Mouse (Mus musculus): Measurements from ENCODE around the gene Anapc16. TPM values are rescaled to one million over a fixed set of nuclear protein-coding genes. Genes with fewer than 3 reads are reported as not detected.

Anapc16 gene
- polyA plus RNA-seq, 1 experiment from 2014 or later = 118 TPM

DNA sequence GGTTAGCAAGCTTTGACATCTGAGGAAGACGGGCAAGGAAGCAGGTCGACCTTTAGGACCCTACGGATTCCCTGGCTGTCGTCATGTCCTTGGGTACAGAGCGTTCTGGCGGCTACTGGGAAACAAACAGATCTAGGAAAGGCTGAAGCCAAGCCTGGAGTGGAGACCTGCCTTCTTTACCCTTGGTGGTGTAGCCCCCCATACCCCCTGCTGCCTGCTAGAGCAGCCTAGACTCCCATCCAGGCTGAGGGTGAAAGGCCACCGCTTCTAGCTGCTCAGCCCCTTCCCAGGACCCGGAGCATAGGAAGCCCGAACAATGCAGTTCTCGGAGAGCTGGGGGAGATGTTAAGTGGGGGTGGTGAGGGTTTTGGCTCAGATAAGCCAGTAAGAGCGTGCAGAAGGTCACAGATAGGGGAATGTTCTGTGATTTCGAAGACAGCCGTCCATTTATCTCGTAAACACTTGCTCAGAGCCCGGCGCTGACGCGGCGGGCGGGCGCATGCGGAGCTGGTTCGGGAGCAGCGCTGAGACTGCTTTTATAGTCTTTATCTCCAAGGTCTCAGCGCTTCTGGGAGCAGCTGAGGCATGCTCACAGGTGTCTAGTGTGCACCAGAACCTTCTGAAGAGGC is 33.0 kb downstream of the Anapc16 start:
- Histone ChIP-seq H3K9ac (peak overlapping the region; percentile 92), H3K36me3 (no peaks in the 10 kb centered on the region), H3K4me1 (replicated peaks) (peaks cover 46% of the 10 kb centered on the region), H3K27me3 (no peaks in the 10 kb centered on the region), H3K4me2 (peak overlapping the region; percentile 74), H3K27ac (replicated peaks) (peak overlapping the region; percentile 96), H3K9me3 (no peaks in the 10 kb centered on the region), H3K4me3 (peak overlapping the region; percentile 57)
- WGBS = under 1% methylated on average over 25 of the region's 25 CpGs
- peak; percentile 66 for ATAC-seq (ENCODE audit: low read depth)

DNA sequence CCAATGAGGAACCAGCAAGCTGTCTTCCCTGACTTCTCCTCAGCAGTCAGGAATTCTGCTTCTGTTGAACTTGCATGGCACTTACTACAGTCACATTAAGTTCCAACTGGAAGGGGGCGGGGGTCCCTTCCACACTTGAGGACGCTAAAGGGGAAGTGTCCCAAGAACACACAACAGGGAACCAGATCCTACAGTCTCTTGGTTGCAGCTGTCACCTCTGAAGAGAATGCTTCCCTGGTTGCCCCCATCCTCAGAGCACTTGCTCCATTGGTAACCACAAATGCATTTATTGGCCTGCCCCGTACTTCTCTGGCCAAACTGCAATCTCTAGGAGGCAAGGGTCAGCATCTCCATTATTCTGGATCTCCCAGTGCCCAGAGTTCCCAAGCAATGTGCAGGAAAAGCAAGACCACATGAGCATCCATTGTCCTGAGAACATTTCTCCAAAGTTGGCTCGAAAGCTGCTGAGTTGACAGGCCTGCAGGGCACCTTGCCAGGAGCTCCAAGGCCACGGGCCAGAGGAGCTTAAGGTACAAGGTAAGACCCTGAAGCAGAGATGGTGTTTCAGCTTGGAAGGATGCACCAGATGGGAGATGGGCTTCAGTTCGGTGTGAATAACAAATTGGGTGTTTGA is 35.5 kb downstream of the Anapc16 start:
- Histone ChIP-seq H3K27me3 (no peaks in the 10 kb centered on the region), H3K4me1 (replicated peaks) (peaks cover 41% of the 10 kb centered on the region), H3K9ac (no peak overlapping the region), H3K4me2 (no peak overlapping the region), H3K27ac (replicated peaks) (no peak overlapping the region), H3K4me3 (no peak overlapping the region), H3K36me3 (no peaks in the 10 kb centered on the region), H3K9me3 (no peaks in the 10 kb centered on the region)
- ATAC-seq (ENCODE audit: low read depth) = no peak
- WGBS = 82% methylated on average over 6 of the region's 6 CpGs

DNA sequence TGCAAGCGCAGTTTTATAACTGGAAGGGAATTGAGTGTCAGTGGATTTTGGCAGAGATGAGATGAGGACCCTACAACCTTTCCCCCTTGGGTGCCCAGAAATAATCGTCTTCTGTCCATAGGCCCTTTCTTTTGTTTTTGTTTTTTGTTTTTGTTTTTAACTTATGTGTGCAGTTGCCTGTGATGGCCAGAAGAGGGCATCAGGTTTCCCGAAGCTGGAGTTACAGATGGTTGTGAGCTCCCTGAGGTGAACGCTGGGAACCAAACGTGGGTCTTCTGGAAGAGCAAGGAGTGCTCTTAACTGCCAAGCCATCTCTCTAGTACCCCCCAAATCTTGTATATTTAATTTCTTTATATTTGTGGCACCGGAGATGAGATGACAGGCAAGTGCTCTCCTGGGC is 36.2 kb downstream of the Anapc16 start:
- Histone ChIP-seq H3K36me3 (no peaks in the 10 kb centered on the region), H3K27me3 (no peaks in the 10 kb centered on the region), H3K4me1 (replicated peaks) (peaks cover 41% of the 10 kb centered on the region), H3K4me3 (no peak overlapping the region), H3K4me2 (no peak overlapping the region), H3K9ac (no peak overlapping the region), H3K9me3 (no peaks in the 10 kb centered on the region), H3K27ac (replicated peaks) (0 out of 2 replicates have a peak overlapping the region, but pooled peaks have one; percentile 75)
- WGBS = 90% methylated on average over 6 of the region's 6 CpGs
- no peak for ATAC-seq (ENCODE audit: low read depth)

DNA sequence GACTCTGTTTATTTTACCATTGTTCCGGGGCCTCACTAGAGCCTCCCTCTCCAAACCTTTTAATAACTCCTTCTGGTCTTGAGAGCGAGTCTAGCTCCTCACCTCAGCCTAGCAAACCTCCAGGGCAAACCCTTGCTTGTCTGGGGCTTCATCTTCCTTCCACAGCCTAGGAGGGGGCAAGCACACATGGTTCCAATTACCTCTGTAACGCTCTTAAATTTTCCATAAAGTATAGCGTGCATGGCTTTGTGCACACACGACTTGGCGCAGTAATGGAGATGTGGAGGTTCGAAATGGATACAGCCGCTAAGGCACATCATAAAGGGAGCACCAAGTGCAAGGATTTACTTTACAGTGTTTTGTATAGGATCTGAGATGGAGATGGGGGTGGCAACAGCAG is 37.1 kb downstream of the Anapc16 start:
- H3K4me3 ChIP-seq = no peak overlapping the region
- no peak for ATAC-seq (ENCODE audit: low read depth)
- WGBS = 55% methylated on average over 8 of the region's 8 CpGs
- peak overlapping the region; percentile 75; the same call in 1 of the 2 replicates for H3K27ac ChIP-seq (replicated peaks)
- no peaks in the 10 kb centered on the region for H3K36me3 ChIP-seq
- H3K9ac ChIP-seq = no peak overlapping the region
- H3K4me2 ChIP-seq = no peak overlapping the region
- no peaks in the 10 kb centered on the region for H3K27me3 ChIP-seq
- H3K4me1 ChIP-seq (replicated peaks) = peaks cover 37% of the 10 kb centered on the region
- no peaks in the 10 kb centered on the region for H3K9me3 ChIP-seq

DNA sequence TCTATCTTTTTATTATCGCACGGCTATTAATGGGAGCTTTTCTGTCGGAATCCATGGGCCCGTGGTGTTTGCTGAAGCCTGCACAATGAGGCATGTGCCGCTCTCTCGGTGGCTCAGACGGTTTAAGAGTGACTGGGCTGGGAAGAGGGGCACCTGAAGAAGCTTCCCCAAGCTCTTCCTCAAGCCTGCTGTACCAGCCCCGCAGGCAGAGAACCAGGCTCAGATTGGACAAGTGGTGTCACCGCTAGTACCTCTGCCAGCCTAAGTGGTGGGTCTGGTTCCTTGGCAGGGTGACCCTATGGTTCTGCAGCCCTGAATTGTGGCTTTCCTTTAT is 37.6 kb downstream of the Anapc16 start:
- peak overlapping the region; percentile 50; the same call in 1 of the 2 replicates for H3K4me2 ChIP-seq
- H3K9ac ChIP-seq = peak overlapping the region; percentile 58
- no peaks in the 10 kb centered on the region for H3K27me3 ChIP-seq
- ATAC-seq (ENCODE audit: low read depth) = peak; percentile 13; the same call in 1 of the 2 replicates
- peak overlapping the region; percentile 75 for H3K27ac ChIP-seq (replicated peaks)
- H3K4me3 ChIP-seq = no peak overlapping the region
- H3K4me1 ChIP-seq (replicated peaks) = peaks cover 32% of the 10 kb centered on the region
- 26% methylated on average over 9 of the region's 9 CpGs for WGBS
- no peaks in the 10 kb centered on the region for H3K9me3 ChIP-seq
- no peaks in the 10 kb centered on the region for H3K36me3 ChIP-seq

DNA sequence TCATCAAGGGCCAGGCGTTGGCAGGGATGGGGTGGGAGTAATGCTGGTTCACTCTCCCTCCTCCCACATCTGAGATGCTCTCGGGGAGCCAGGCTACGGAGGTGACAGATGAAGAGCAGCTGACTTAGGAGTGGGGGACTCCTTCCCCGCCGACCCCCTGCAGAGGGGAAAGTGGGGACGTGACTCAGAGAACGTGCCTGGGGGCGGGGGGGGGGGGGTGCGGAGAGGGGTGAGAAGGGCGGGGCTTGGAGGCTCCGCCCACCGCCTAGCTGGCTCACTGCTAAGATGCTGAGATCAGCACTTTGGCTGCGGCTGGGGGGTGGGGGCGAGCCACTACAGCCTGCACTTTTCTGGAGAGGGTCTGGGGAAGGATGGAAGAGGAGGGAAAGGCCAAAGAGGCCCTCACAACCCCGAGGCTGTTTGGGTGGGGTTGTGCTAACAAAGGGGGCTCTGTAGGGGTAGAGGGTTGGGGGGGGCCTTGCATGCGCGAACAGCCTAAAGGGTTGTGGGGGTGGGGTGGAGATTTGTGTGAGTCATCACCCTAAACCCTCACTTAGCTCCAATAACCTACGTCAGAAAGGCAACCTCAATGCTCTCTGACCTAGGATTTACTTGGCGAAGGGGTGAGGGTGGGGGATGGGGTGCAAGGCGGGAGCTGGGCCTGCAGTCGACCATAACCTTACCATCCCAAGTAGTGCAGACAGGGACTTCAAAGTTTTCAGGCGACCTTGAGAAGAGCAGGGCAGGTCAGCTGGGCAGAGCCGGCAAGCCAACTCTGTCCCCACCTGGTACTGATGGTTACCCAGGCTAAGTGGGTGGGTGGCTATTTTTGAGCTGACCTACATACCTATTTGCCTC is 38.2 kb downstream of the Anapc16 start:
- Histone ChIP-seq H3K9ac (peak overlapping the region; percentile 58), H3K4me3 (peak overlapping the region; percentile 10), H3K4me1 (replicated peaks) (peaks cover 27% of the 10 kb centered on the region), H3K4me2 (peak overlapping the region; percentile 50), H3K27ac (replicated peaks) (peak overlapping the region; percentile 75), H3K9me3 (no peaks in the 10 kb centered on the region), H3K36me3 (no peaks in the 10 kb centered on the region), H3K27me3 (no peaks in the 10 kb centered on the region)
- peak; percentile 69 for ATAC-seq (ENCODE audit: low read depth)
- 4% methylated on average over 21 of the region's 23 CpGs for WGBS

DNA sequence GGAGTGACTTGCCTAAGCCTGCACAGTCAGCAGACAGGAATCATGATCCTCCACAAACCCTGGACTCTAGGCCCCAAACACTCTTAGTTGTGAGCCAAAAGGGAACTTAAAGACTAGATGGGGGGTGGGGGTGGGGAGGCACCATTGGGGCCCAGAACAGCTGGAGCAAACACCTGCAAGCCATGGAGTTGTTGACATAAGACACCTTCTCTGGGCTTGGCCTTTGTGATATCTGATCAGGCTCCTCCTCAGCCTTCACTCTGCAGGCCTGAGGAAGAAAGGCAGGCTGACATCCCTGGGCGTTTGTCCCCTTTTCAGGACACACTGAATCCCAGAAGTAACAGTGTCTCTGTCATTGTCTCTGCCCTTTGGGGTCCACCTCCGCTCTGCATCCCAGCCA is 39.3 kb downstream of the Anapc16 start:
- Histone ChIP-seq H3K9ac (no peak overlapping the region), H3K27ac (replicated peaks) (peak overlapping the region; percentile 75), H3K9me3 (no peaks in the 10 kb centered on the region), H3K4me1 (replicated peaks) (peaks cover 30% of the 10 kb centered on the region), H3K36me3 (no peaks in the 10 kb centered on the region), H3K4me3 (no peak overlapping the region), H3K27me3 (no peaks in the 10 kb centered on the region), H3K4me2 (no peak overlapping the region)
- ATAC-seq (ENCODE audit: low read depth) = no peak
- 62% methylated on average over 2 of the region's 2 CpGs for WGBS

DNA sequence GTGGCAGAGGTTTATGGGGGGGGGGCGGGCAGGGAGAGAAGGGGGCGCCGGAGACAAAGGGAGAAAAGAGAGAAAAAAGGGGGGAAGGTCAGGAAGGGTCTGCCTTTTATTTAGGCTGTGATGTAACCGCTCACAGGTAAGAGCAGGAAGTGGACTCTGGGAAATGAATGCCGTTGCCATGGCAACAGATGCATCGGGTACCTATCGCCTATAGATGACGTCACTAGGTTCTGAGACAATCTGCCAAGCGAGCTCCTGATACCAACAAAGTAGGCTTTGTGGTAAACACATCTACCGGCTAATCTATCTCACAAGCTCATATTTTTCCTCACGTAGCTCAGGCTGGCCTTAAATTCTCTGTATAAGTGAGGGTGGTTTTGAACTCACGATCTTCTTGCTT is 43.4 kb downstream of the Anapc16 start:
- Histone ChIP-seq H3K27ac (replicated peaks) (no peak overlapping the region; the same call in 1 of the 2 replicates), H3K27me3 (no peaks in the 10 kb centered on the region), H3K9ac (no peak overlapping the region), H3K36me3 (no peaks in the 10 kb centered on the region), H3K4me3 (no peak overlapping the region), H3K4me1 (replicated peaks) (peaks cover 36% of the 10 kb centered on the region), H3K4me2 (no peak overlapping the region), H3K9me3 (no peaks in the 10 kb centered on the region)
- WGBS = 77% methylated on average over 11 of the region's 12 CpGs
- ATAC-seq (ENCODE audit: low read depth) = no peak

DNA sequence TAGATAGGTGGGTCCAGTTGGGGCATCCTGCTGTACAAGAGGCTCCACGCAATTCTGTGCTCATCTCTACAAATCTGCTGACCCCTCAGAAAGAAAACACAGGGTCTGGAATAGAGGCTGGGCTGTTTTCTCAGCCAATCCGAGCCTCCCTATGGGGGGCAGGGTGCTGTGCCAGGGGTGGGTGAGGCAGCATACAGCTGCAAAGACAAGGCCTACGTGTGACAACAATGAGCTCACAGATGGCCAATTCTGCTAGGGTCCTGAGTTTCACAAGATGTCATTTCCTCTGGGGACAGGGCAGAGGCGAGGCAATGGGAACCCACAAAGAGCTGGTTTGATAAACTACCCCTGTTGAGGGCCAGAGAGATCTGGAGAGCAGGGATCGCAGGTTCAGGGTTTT is 44.5 kb downstream of the Anapc16 start:
- 23% methylated on average over 5 of the region's 5 CpGs for WGBS
- Histone ChIP-seq H3K9me3 (no peaks in the 10 kb centered on the region), H3K4me3 (peak overlapping the region; percentile 0; the same call in 1 of the 2 replicates), H3K9ac (peak overlapping the region; percentile 65), H3K36me3 (no peaks in the 10 kb centered on the region), H3K27me3 (no peaks in the 10 kb centered on the region), H3K4me2 (peak overlapping the region; percentile 53), H3K27ac (replicated peaks) (peak overlapping the region; percentile 87), H3K4me1 (replicated peaks) (peaks cover 32% of the 10 kb centered on the region)
- ATAC-seq (ENCODE audit: low read depth) = peak; percentile 54

DNA sequence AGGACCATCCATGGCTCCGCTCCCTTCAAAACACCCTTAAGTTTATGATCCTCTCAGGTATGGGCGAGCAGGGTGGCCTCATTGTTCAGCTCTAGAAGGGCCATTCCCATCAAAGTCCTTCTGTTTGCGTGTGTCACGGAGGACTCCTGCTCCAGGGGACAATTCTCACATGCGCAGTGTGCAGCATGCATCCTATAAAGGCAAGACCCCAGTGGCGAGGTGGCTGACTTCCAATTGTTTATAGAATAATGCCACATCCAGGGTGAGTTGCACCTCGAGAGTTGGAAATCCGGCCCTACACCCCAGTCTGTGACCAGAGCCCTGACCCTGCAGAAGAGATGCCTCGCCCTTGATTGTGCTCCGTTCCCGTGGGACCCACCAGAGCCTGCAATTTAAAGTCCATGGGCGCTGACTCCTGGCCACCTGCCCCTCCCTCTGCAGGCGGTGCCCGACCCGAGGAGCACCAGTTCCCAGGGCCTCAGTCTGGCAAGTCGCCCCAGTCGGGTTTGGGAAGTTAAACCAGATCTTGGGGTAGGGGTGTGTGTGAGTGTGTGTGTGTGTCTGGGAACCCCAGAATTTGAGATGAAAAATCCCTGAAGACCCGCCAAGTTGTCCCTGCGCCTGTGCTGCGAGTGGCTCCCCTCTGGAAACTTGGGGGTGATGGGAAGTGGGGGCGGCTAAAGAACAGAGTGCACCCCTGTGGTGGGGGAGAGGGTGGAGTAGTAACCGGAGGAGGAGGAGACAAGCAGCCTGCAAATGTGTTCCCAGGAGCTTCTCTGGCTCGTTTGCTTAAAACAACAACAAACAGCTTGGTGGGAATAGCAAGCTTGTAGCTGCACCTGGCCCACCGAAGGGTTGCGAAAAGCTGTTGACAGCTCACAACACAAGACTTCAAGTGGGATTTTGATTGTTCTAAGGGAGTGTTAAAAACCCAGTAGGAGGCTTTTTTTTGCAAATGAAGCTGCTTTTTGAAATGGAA is 45.5 kb downstream of the Anapc16 start:
- Histone ChIP-seq H3K36me3 (no peaks in the 10 kb centered on the region), H3K4me2 (peak overlapping the region; percentile 53), H3K4me3 (peak overlapping the region; percentile 27), H3K27ac (replicated peaks) (peak overlapping the region; percentile 87), H3K9me3 (no peaks in the 10 kb centered on the region), H3K27me3 (no peaks in the 10 kb centered on the region), H3K4me1 (replicated peaks) (peaks cover 41% of the 10 kb centered on the region), H3K9ac (peak overlapping the region; percentile 65)
- 7% methylated on average over 25 of the region's 25 CpGs for WGBS
- peak; percentile 32 for ATAC-seq (ENCODE audit: low read depth)

DNA sequence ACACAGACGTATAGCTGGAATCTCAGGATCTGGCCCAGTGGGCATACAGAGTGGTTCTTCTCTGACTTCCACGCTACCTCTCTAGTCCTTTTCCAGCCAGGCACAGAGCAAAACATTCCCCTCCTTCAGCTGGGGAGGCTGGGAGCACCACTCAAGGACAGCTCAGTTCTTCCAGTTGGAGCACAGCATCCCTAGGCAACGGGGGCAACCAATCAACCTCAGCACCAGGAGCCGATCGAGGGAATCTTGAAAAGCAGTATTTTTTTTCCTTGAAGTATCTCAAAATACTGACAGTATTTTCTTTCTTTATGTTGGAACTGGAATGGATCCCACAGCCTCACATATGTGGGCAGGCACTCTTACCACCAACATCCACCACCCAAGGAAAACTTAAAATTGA is 46.3 kb downstream of the Anapc16 start:
- Histone ChIP-seq H3K4me2 (peak overlapping the region; percentile 53; the same call in 1 of the 2 replicates), H3K9ac (no peak overlapping the region), H3K4me1 (replicated peaks) (peaks cover 43% of the 10 kb centered on the region), H3K27me3 (no peaks in the 10 kb centered on the region), H3K9me3 (no peaks in the 10 kb centered on the region), H3K4me3 (no peak overlapping the region), H3K27ac (replicated peaks) (peak overlapping the region; percentile 87), H3K36me3 (no peaks in the 10 kb centered on the region)
- WGBS = 54% methylated on average over 5 of the region's 5 CpGs
- no peak for ATAC-seq (ENCODE audit: low read depth)

Measured in neural tube, embryonic 13.5 days (tissue).